Mouse (Mus musculus): ENCODE measurements around the gene Elobl.

DNA sequence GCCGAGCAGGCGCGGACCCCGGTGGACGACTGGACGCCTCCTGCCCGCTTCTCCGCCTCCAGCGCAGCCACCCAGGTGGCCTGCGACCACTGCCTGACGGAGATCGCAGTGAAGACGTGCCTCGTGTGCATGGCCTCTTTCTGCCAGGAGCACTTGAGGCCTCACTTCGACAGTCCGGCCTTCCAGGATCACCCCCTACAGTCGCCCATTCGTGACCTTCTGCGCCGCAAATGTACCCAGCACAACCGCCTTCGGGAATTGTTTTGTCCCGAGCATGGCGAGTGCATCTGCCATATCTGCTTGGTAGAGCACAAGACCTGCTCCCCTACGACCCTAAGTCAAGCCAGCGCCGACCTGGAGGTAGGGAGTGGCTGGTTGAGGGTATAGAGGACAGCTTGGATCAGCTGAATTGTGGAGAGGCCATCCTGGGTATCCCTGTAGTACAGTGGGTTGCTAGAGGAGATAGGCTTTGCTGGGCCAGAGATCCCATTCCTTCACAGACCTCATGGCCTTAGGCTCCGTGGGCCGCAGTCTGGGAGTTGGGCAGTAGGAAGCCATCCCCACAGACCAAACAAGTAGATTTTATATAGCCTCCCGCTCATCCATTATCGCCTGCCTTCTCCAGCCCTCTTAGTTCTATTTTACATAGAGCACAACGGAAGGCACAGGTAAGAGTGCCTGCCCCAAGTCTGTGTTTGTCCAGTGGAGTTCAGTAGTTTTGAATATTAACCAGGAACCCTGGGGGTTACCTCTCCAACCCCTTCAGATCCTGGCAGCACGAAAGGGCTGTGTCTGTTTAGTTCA is 33.2 kb upstream of the Elobl start:
- TF ChIP-seq GATA2 (IDR thresholded peaks at IDR 0.05; ENCODE audit: borderline replicate concordance, low read depth, low read length): no peak
- no peak for TF ChIP-seq CTCF (IDR thresholded peaks at IDR 0.05; ENCODE audit: low read depth, low read length)
- no peak for TF ChIP-seq POLR2AphosphoS5 (IDR thresholded peaks at IDR 0.05; ENCODE audit: insufficient replicate concordance, low read depth, low read length)
